10 mouse cellular contexts compared by ENCODE assay signal in genomic region chr5:106416550-106416949, GRCm38 (mm10). TPM values are rescaled to one million over a fixed set of nuclear protein-coding genes. Genes with fewer than 3 reads are reported as not detected.
"Had no signal": no experiment of that assay in that cellular context is flagged by ENCODE, and none has a peak within 500 bp of the region (broad histone marks: within the 10 kb centered on the region; RNA-seq: fewer than 3 reads in every experiment).

No protein-coding gene starts in this region.

- H3K9ac ChIP-seq: limb, embryonic 12.5 days; midbrain, embryonic 13.5 days had no signal

- H3K27me3 ChIP-seq: limb, embryonic 12.5 days; midbrain, embryonic 13.5 days had no signal

- H3K4me1 ChIP-seq: limb, embryonic 12.5 days had no signal

- H3K9me3 ChIP-seq: limb, embryonic 12.5 days; midbrain, embryonic 13.5 days had no signal

- H3K27ac ChIP-seq: layer of hippocampus, adult 2 months; limb, embryonic 12.5 days; midbrain, embryonic 13.5 days had no signal

- H3K4me2 ChIP-seq: limb, embryonic 12.5 days; midbrain, embryonic 13.5 days had no signal

- H3K4me3 ChIP-seq: layer of hippocampus, adult 2 months; limb, embryonic 12.5 days; midbrain, embryonic 13.5 days had no signal

- H3K36me3 ChIP-seq: limb, embryonic 12.5 days; midbrain, embryonic 13.5 days had no signal

- ATAC-seq: hindbrain, embryonic 16.5 days; midbrain, embryonic 13.5 days had no signal

RNA-seq across cellular contexts. Expression of gene Barhl2, which starts 41.4 kb away (rescaled TPM):
- polyA plus RNA-seq: intestine, embryonic 14.5 days; limb, embryonic 12.5 days; liver, embryonic 16.5 days; lung, embryonic 16.5 days; spleen, adult 2 months; thymus, adult 2 months; urinary bladder, adult 2 months had no signal
